Mouse (Mus musculus) limb, embryonic 14.5 days (tissue): Measurements from ENCODE around the gene Ust. TPM values are rescaled to one million over a fixed set of nuclear protein-coding genes. Genes with fewer than 3 reads are reported as not detected.
A peak's percentile ranks its signal among the peaks of the same experiment; 100 is the strongest.

Source experiments
- ATAC-seq: fragments of 200-750 bp; cut with Nextera tagmentation; 2 replicates; pipeline ENCODE4 v1.8.0; 2017; ENCODE audit warnings: low read depth, moderate number of reproducible peaks, moderate TSS enrichment; ENCODE audit not compliant: low FRiP score
- DNase-seq: peaks from one replicate; pipeline ENCODE4 v3.0.0-alpha.2; 2015; ENCODE audit warnings: low spot score
- H3K27ac ChIP-seq: fragments of 300-500 bp; sonication (generic); replicated peaks from 2 replicates; pipeline ENCODE4 v1.5.1; 2014; ENCODE audit warnings: low read depth, mild to moderate bottlenecking, low read length, moderate library complexity, mixed read lengths
- H3K27me3 ChIP-seq: fragments of 300-500 bp; sonication (generic); 2 replicates; pipeline ENCODE4 v1.6.1; 2014; ENCODE audit warnings: low read length, mixed read lengths; ENCODE audit not compliant: control insufficient read depth, insufficient read depth
- H3K36me3 ChIP-seq: fragments of 300-500 bp; sonication (generic); 2 replicates; pipeline ENCODE4 v1.6.1; 2014; ENCODE audit warnings: mild to moderate bottlenecking, low read length, moderate library complexity, mixed read lengths; ENCODE audit not compliant: control insufficient read depth, insufficient read depth
- H3K4me1 ChIP-seq: fragments of 300-500 bp; sonication (generic); 2 replicates; pipeline ENCODE4 v1.6.1; 2014; ENCODE audit warnings: antibody characterized with exemption, low read length, mixed read lengths; ENCODE audit not compliant: control insufficient read depth, insufficient read depth
- H3K4me2 ChIP-seq: fragments of 300-500 bp; sonication (generic); replicated peaks from 2 replicates; pipeline ENCODE4 v1.6.1; 2014; ENCODE audit warnings: low read depth, mild to moderate bottlenecking, low read length, moderate library complexity; ENCODE audit not compliant: severe bottlenecking
- H3K4me3 ChIP-seq: fragments of 300-500 bp; sonication (generic); replicated peaks from 2 replicates; pipeline ENCODE4 v1.5.1; 2014; ENCODE audit warnings: low read length
- H3K9ac ChIP-seq: fragments of 300-500 bp; sonication (generic); 2 replicates; pipeline ENCODE4 v1.6.1; 2014; ENCODE audit warnings: mild to moderate bottlenecking, low read depth, low read length, moderate library complexity; ENCODE audit not compliant: severe bottlenecking
- H3K9me3 ChIP-seq: fragments of 300-500 bp; sonication (generic); 2 replicates; pipeline ENCODE4 v1.6.1; 2016; ENCODE audit warnings: low read length; ENCODE audit not compliant: control insufficient read depth
- POLR2A ChIP-seq: fragments of 200-500 bp; IDR thresholded peaks from 2 replicates; pipeline ENCODE4 v1.8.0; 2012; ENCODE audit warnings: inconsistent platforms, mild to moderate bottlenecking, moderate library complexity, borderline replicate concordance; ENCODE audit not compliant: insufficient read depth, insufficient read length; ENCODE audit errors: extremely low read depth
- WGBS: fragments of 180-500 bp; shearing (Covaris S2); extraction: QIAGEN DNeasy Blood & Tissue Kit; methylation state at CpG from one replicate; pipeline ENCODE4 v1.1.7; 2014; 5-methylcytosine and 5-hydroxymethylcytosine counted together
- polyA plus RNA-seq, 2 experiments: library from polyadenylated mRNA; depleted of rRNA in 1 of 2; stranded (reverse) in 1 of 2; unstranded in 1 of 2; fragments of >200 nt; fragmentation: Nextera tagmentation in 1 of 2; extraction: Ambion mirVana in 1 of 2; gene quantifications; 2 replicates each; pipeline versions ENCODE4 v1.2.1 to v1.2.3; 2012 to 2014

Gene Ust
- polyA plus RNA-seq, 2 experiments = 9.9 to 14.5 TPM

DNA sequence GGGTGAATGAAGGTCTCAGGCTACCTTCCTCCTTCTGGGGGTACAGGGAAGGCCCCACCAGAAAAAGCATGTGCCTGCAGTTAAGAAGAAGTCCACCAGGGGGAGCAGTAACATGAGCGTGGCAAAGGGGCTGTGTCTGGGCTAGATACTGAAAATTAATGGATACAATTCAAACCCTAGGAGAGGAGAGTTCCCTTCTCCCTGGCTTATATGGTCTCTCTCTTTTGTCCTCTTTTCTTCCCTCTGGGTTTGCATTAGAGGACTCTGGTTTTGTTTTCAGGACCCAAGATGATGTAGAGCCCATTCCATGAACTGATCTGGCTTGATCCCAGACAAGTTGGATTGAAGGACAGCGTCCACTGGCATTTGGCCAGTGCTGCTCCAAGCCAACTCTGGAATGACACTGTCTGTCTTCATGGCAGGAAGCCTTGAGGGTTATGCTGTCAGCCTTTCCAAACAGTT lies 195.3 kb downstream of the Ust start:
- Histone ChIP-seq H3K27me3 (no peaks in the 10 kb centered on the region), H3K27ac (no peak overlapping the region), H3K9me3 (0 out of 2 replicates have a peak, but pooled peaks cover 3% of the 10 kb centered on the region), H3K4me2 (no peak overlapping the region), H3K9ac (no peak overlapping the region), H3K4me1 (no peaks in the 10 kb centered on the region), H3K36me3 (no peaks in the 10 kb centered on the region), H3K4me3 (no peak overlapping the region)
- 44% methylated on average over 2 of the region's 2 CpGs for WGBS
- ATAC-seq (no peak), DNase-seq (peak; percentile 54)
- TF ChIP-seq POLR2A = no peak

DNA sequence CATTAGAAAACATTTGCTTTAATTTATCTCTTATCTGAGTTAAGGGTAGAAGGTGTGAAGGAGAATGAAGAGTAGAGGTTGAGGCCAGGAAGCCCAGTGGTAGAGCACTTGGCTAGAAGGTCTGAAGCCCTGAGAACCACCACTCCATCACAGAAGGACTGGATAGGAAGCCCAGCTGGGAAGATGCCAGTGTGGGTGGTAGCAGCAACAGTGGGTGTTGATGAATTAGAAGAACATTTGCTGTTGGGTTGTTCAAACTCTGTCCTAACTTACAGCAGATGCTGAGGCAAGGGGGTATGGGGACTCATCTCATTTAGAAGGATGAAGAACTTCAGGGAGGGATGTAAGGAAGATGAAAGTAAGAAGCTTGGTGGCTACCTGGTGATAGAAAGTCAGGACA lies 197.9 kb downstream of the Ust start:
- no peaks in the 10 kb centered on the region for H3K27me3 ChIP-seq
- H3K9me3 ChIP-seq = no peaks in the 10 kb centered on the region
- TF ChIP-seq POLR2A = no peak
- no peaks in the 10 kb centered on the region for H3K4me1 ChIP-seq
- H3K27ac ChIP-seq = no peak overlapping the region
- H3K36me3 ChIP-seq = no peaks in the 10 kb centered on the region
- no peak overlapping the region for H3K4me2 ChIP-seq
- DNase-seq (no peak), ATAC-seq (no peak)
- H3K4me3 ChIP-seq = no peak overlapping the region
- no peak overlapping the region for H3K9ac ChIP-seq

DNA sequence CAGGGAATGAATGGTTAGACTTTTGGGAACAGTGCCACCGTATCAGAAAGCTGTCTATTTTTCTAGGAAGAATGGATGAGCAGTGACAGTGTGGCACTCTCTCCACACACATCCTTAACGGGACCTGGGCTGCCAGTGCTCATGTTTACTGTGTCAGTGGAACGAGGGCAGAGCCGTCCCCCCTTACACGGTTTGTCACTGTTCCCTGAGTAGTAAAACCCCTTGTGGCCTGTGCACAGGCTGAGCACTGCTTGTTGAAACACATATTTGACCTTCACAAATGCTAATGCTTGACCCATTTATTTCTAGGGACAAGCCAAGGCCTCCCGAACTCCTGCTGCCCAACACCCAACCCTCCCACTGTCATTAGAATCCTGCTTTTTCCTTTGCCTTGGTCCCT lies 209.2 kb downstream of the Ust start:
- Histone ChIP-seq H3K9me3 (no peaks in the 10 kb centered on the region), H3K27me3 (no peaks in the 10 kb centered on the region)
- ATAC-seq = no peak

DNA sequence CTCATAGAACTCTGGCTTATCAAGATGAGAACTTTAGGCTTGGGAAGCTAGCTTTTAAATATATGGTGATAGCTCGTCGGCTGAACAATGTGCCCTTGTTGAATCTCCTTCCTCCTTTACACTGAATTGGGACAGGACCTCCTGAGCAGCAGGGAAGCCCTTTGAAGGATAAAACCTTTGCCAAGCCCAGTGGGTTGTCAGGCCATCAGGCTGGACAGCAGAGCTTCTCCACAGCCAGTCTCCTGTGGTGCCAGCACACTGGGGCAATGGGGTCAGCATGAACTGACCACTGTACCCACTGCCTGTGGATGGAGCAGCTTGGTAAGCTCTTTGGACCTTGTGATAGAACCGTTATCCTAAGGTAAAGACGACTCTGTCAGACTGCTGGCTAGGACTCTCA lies 214.4 kb downstream of the Ust start:
- Histone ChIP-seq H3K27ac (no peak overlapping the region), H3K36me3 (no peaks in the 10 kb centered on the region), H3K27me3 (no peaks in the 10 kb centered on the region), H3K4me3 (no peak overlapping the region), H3K4me1 (peaks cover 12% of the 10 kb centered on the region), H3K4me2 (no peak overlapping the region), H3K9ac (no peak overlapping the region), H3K9me3 (no peaks in the 10 kb centered on the region)
- ATAC-seq (no peak), DNase-seq (no peak)
- WGBS = 85% methylated on average over 4 of the region's 4 CpGs
- no peak for TF ChIP-seq POLR2A

More for the DNA sequence above, 209.2 kb downstream of the Ust start:
- Histone ChIP-seq H3K27ac (0 out of 2 replicates have a peak overlapping the region, but pooled peaks have one; percentile 3), H3K4me1 (peaks cover 12% of the 10 kb centered on the region), H3K4me3 (no peak overlapping the region), H3K9ac (no peak overlapping the region), H3K4me2 (no peak overlapping the region), H3K36me3 (no peaks in the 10 kb centered on the region)
- DNase-seq = no peak
- no peak for TF ChIP-seq POLR2A
- WGBS = 58% methylated on average over 6 of the region's 6 CpGs

DNA sequence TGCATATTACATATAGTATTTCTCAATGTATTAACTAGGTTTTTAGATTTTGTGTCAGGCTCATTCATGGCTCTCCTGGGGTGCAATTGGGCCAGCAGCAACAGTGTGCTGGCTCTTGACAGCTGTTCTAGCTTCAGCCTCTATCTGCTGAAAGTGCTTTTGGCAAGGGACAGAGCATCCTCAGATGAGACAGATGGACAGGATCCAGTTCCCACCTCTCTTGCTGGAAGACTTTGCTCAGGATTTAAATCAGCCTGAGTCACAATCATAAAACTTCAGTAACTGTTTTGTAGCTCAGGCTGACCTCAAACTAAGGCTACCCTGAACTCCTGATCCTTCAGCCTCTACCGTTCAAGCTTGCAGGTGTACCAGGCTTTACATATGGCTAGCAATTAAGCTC lies 219.5 kb downstream of the Ust start:
- H3K4me3 ChIP-seq = no peak overlapping the region
- no peak overlapping the region for H3K27ac ChIP-seq
- no peaks in the 10 kb centered on the region for H3K36me3 ChIP-seq
- WGBS = 58% methylated on average over 1 of the region's 1 CpGs
- peak; percentile 41 for DNase-seq
- ATAC-seq = no peak; the same call in 1 of the 2 replicates
- H3K4me2 ChIP-seq = no peak overlapping the region
- no peaks in the 10 kb centered on the region for H3K4me1 ChIP-seq
- no peaks in the 10 kb centered on the region for H3K27me3 ChIP-seq
- H3K9me3 ChIP-seq = no peaks in the 10 kb centered on the region
- no peak overlapping the region for H3K9ac ChIP-seq
- TF ChIP-seq POLR2A = no peak

DNA sequence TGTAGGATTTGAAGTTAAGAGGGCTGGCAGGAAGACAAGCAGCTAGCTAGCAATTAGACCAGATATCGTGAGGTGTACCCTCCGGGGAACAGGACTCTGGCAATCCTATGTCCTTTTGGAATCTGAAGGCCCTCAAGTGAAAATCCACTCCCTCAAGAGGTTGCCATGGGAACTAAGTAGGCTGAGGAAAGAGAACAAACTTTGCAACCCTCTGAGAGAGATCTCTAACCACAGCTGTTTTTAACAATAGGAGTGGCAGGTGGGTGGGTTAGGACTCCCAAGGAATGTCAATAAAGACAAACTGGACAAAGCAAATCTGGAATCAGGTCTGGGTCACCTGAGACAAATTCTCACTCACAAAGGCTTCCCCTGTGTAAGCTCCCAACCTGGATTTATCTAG lies 221.4 kb downstream of the Ust start:
- 0 out of 2 replicates have a peak, but pooled peaks cover 2% of the 10 kb centered on the region for H3K4me1 ChIP-seq
- WGBS = 52% methylated on average over 2 of the region's 2 CpGs
- H3K27me3 ChIP-seq = no peaks in the 10 kb centered on the region
- no peaks in the 10 kb centered on the region for H3K9me3 ChIP-seq
- ATAC-seq = no peak
- TF ChIP-seq POLR2A = no peak
- no peak overlapping the region for H3K9ac ChIP-seq
- no peak overlapping the region for H3K4me3 ChIP-seq
- H3K36me3 ChIP-seq = no peaks in the 10 kb centered on the region
- DNase-seq = peak; percentile 24
- H3K27ac ChIP-seq = no peak overlapping the region
- H3K4me2 ChIP-seq = no peak overlapping the region
